Mouse (Mus musculus): ENCODE measurements around the gene Hirip3.
"Not testable (repeated sequence)": the region's sequence is repeated elsewhere in the genome, so short reads cannot be mapped to it uniquely, and the experiment has no call there.

Hirip3 gene

GRCm38 (mm10) chr7:126855641-126856040 lies 6.1 kb upstream of the Hirip3 start:
- no peak for DNase-seq

- peak; percentile 65 to 67 for DNase-seq
These were observed 4.9 kb upstream of the Hirip3 start for GRCm38 (mm10) chr7:126856741-126857420.

GRCm38 (mm10) chr7:126860987-126861386 lies 785 bp upstream of the Hirip3 start:
- no peak for DNase-seq

GRCm38 (mm10) chr7:126862147-126862784 lies 494 bp downstream of the Hirip3 start, which contains the start of gene Ino80e:
Gene Ino80e (minus strand): TSS chr7:126862377.
- DNase-seq, result peak; percentile 92 to 95

GRCm38 (mm10) chr7:126863791-126864190 lies 2.0 kb downstream of the Hirip3 start:
- no peak for DNase-seq

GRCm38 (mm10) chr7:126867534-126867933 lies 5.8 kb downstream of the Hirip3 start:
- no peak for DNase-seq

- DNase-seq, result peak; percentile 45 to 50
These were observed 6.2 kb downstream of the Hirip3 start for GRCm38 (mm10) chr7:126868003-126868402.

- DNase-seq, result no peak
These were observed 8.2 kb downstream of the Hirip3 start for GRCm38 (mm10) chr7:126869780-126870519.

GRCm38 (mm10) chr7:126870520-126870891 lies 8.7 kb downstream of the Hirip3 start:
- DNase-seq, result no peak

- DNase-seq, result no peak
These were observed 15.5 kb downstream of the Hirip3 start for GRCm38 (mm10) chr7:126877239-126877638.

- peak; percentile 55 to 70 for DNase-seq
These were observed 19.3 kb downstream of the Hirip3 start for GRCm38 (mm10) chr7:126881040-126881439.

- peak in 1 of 2 experiments; percentile 52 for DNase-seq
These were observed 22.0 kb downstream of the Hirip3 start for GRCm38 (mm10) chr7:126883731-126884181.

- DNase-seq, result peak; percentile 99
These were observed 22.8 kb downstream of the Hirip3 start, which contains the start of gene Taok2 for GRCm38 (mm10) chr7:126884286-126885164. Gene Taok2 (minus strand): TSS chr7:126884703.

- no peak for DNase-seq
These were observed 25.5 kb downstream of the Hirip3 start for GRCm38 (mm10) chr7:126887281-126887680.

GRCm38 (mm10) chr7:126888852-126889251 lies 27.1 kb downstream of the Hirip3 start:
- peak in 1 of 2 experiments; percentile 60 for DNase-seq

GRCm38 (mm10) chr7:126896912-126897311 lies 35.1 kb downstream of the Hirip3 start:
- DNase-seq, result no peak

GRCm38 (mm10) chr7:126897390-126898101 lies 35.8 kb downstream of the Hirip3 start:
- peak in 1 of 2 experiments; percentile 55 for DNase-seq

- peak; percentile 94 to 96 for DNase-seq
These were observed 36.6 kb downstream of the Hirip3 start for GRCm38 (mm10) chr7:126898102-126898990.

GRCm38 (mm10) chr7:126899781-126900180 lies 38.0 kb downstream of the Hirip3 start:
- not testable (repeated sequence) for DNase-seq

GRCm38 (mm10) chr7:126905590-126905989 lies 43.8 kb downstream of the Hirip3 start:
- no peak for DNase-seq

GRCm38 (mm10) chr7:126914844-126915243 lies 53.1 kb downstream of the Hirip3 start:
- DNase-seq, result no peak
